Comparison of ENCODE assay signal across 13 mouse cellular contexts in genomic region chr11:92303052-92303451, GRCm38 (mm10).
"Had no signal": no experiment of that assay in that cellular context is flagged by ENCODE, and none has a peak within 500 bp of the region (broad histone marks: within the 10 kb centered on the region; RNA-seq: fewer than 3 reads in every experiment).

No protein-coding gene starts in this region.

- H3K4me1 ChIP-seq: limb, embryonic 10.5 days; liver, embryonic 15.5 days had no signal

- H3K27ac ChIP-seq: left cerebral cortex, adult 2 months; limb, embryonic 10.5 days; liver, embryonic 15.5 days had no signal

- H3K9ac ChIP-seq: liver, embryonic 15.5 days had no signal

- H3K9me3 ChIP-seq: limb, embryonic 10.5 days; liver, embryonic 15.5 days had no signal

- H3K4me2 ChIP-seq: liver, embryonic 11.5 days; liver, embryonic 15.5 days had no signal

- H3K36me3 ChIP-seq: limb, embryonic 10.5 days; liver, embryonic 15.5 days had no signal

- DNase-seq: kidney, adult 8-10 months; kidney, postnatal 25 days; lung, adult 2 months; lung, postnatal 36 days; thymus, adult 18-20 months; thymus, postnatal 14 days had no signal

- H3K4me3 ChIP-seq: left cerebral cortex, adult 2 months; limb, embryonic 10.5 days; liver, embryonic 15.5 days had no signal

- H3K27me3 ChIP-seq: liver, embryonic 15.5 days had no signal

- ATAC-seq: inflammation-experienced regulatory T-cells, adult 6 months; intestine, postnatal 0 days; lung, postnatal 0 days had no signal
